15 mouse cellular contexts compared by ENCODE assay signal in genomic region chr1:18465303-18465829, GRCm38 (mm10).
"Had no signal": no experiment of that assay in that cellular context is flagged by ENCODE, and none has a peak within 500 bp of the region (broad histone marks: within the 10 kb centered on the region; RNA-seq: fewer than 3 reads in every experiment).

No protein-coding gene starts in this region.

- H3K27me3 ChIP-seq: limb, embryonic 15.5 days; liver, embryonic 12.5 days; megakaryocyte, embryonic 14.5 days; neural tube, embryonic 12.5 days had no signal

- H3K27ac ChIP-seq: kidney, postnatal 0 days; limb, embryonic 15.5 days; liver, embryonic 12.5 days; macrophage; neural tube, embryonic 12.5 days had no signal

- DNase-seq: kidney, adult 9 months; kidney, postnatal 36 days; layer of hippocampus, adult 9-11 months; layer of hippocampus, postnatal 36 days; lung, embryonic 14.5 days; lung, postnatal 14 days; right cerebral cortex, postnatal 25 days; thymus, postnatal 4 days had no signal

- H3K4me1 ChIP-seq: limb, embryonic 15.5 days; liver, embryonic 12.5 days; megakaryocyte, embryonic 14.5 days had no signal

- H3K9me3 ChIP-seq: limb, embryonic 15.5 days; liver, embryonic 12.5 days; megakaryocyte, embryonic 14.5 days; neural tube, embryonic 12.5 days had no signal

- ATAC-seq: liver, embryonic 12.5 days had no signal

- H3K36me3 ChIP-seq: limb, embryonic 15.5 days; liver, embryonic 12.5 days; neural tube, embryonic 12.5 days had no signal

- H3K9ac ChIP-seq: limb, embryonic 15.5 days; liver, embryonic 12.5 days; lung, embryonic 14.5 days; neural tube, embryonic 12.5 days had no signal

- H3K4me3 ChIP-seq: limb, embryonic 15.5 days; liver, embryonic 12.5 days; megakaryocyte, embryonic 14.5 days; neural tube, embryonic 12.5 days had no signal

- H3K4me2 ChIP-seq: limb, embryonic 15.5 days; liver, embryonic 12.5 days; lung, embryonic 14.5 days; midbrain, embryonic 11.5 days; neural tube, embryonic 12.5 days had no signal
